Mouse (Mus musculus) MEL (cell line): ENCODE measurements around the gene Mrpl37. TPM values are rescaled to one million over a fixed set of nuclear protein-coding genes. Genes with fewer than 3 reads are reported as not detected.

Source experiments
- DNase-seq: peaks from one replicate; pipeline ENCODE4 v3.0.0; 2011; ENCODE audit warnings: low read depth, low spot score
- H3K27ac ChIP-seq: 2 replicates; pipeline ENCODE4 v1.5.1; 2012; ENCODE audit warnings: low read depth, mild to moderate bottlenecking, control low read depth, low read length, moderate library complexity; ENCODE audit not compliant: control insufficient read depth
- H3K27me3 ChIP-seq, 2 experiments: fragments of 150-350 bp in 1 of 2; sonication (generic) in 1 of 2; 2 replicates each; pipeline ENCODE4 v1.6.1; 2012; ENCODE audit warnings: low read length in 2 of 2, mild to moderate bottlenecking in 2 of 2, improper control_type of control experiment in 1 of 2, moderate library complexity in 1 of 2; ENCODE audit not compliant: insufficient read depth in 2 of 2, control insufficient read depth in 1 of 2
- H3K36me3 ChIP-seq, 2 experiments: 2 replicates each; pipeline ENCODE4 v1.6.1; 2012 to 2014; ENCODE audit warnings: low read length in 2 of 2, improper control_type of control experiment in 1 of 2, inconsistent platforms in 1 of 2, mild to moderate bottlenecking in 1 of 2; ENCODE audit not compliant: insufficient read depth in 2 of 2, control insufficient read depth in 1 of 2
- H3K4me1 ChIP-seq, 2 experiments: fragments of 150-350 bp in 1 of 2; sonication (generic) in 1 of 2; 2 replicates each; pipeline ENCODE4 v1.6.1; 2012; ENCODE audit warnings: low read length in 2 of 2, improper control_type of control experiment in 1 of 2, mild to moderate bottlenecking in 1 of 2; ENCODE audit not compliant: insufficient read depth in 2 of 2, control insufficient read depth in 1 of 2
- H3K4me3 ChIP-seq, 2 experiments: fragments of 150-350 bp in 1 of 2; sonication (generic) in 1 of 2; 2 replicates each; pipeline ENCODE4 v1.5.1; 2012; ENCODE audit warnings: low read depth in 2 of 2, low read length in 2 of 2, mild to moderate bottlenecking in 2 of 2, moderate library complexity in 2 of 2, control low read depth in 1 of 2, improper control_type of control experiment in 1 of 2; ENCODE audit not compliant: control insufficient read depth in 1 of 2, insufficient read depth in 1 of 2
- H3K79me2 ChIP-seq: 2 replicates; pipeline ENCODE4 v1.6.1; 2012; ENCODE audit warnings: mild to moderate bottlenecking, low read length, moderate library complexity; ENCODE audit not compliant: control insufficient read depth, poor library complexity, insufficient read depth
- H3K9ac ChIP-seq: 2 replicates; pipeline ENCODE4 v1.6.1; 2012; ENCODE audit warnings: low read depth, mild to moderate bottlenecking, control low read depth, low read length, moderate library complexity; ENCODE audit not compliant: control insufficient read depth, poor library complexity, severe bottlenecking
- H3K9me3 ChIP-seq: fragments of 150-350 bp; sonication (generic); replicated peaks from 2 replicates; pipeline ENCODE4 v1.6.1; 2012; ENCODE audit warnings: mild to moderate bottlenecking, low read length, improper control_type of control experiment, moderate library complexity; ENCODE audit not compliant: insufficient read depth
- CHD1 ChIP-seq: IDR thresholded peaks from 2 replicates; pipeline ENCODE4 v1.6.1; 2012; ENCODE audit warnings: low read depth, mild to moderate bottlenecking, inconsistent platforms, low read length, improper control_type of control experiment
- CTCF ChIP-seq, 3 experiments: IDR thresholded peaks in 2 of 3; conservative IDR thresholded peaks in 1 of 3; 2 replicates each; pipeline ENCODE4 v1.5.1; 2011 to 2012; ENCODE audit warnings: low read length in 3 of 3, low read depth in 2 of 3, mild to moderate bottlenecking in 2 of 3, improper control_type of control experiment in 1 of 3, inconsistent platforms in 1 of 3, mixed read lengths in 1 of 3, moderate library complexity in 1 of 3; ENCODE audit not compliant: control insufficient read depth in 1 of 3, insufficient read depth in 1 of 3, poor library complexity in 1 of 3, severe bottlenecking in 1 of 3
- E2F4 ChIP-seq: IDR thresholded peaks from 2 replicates; pipeline ENCODE4 v1.6.1; 2011; ENCODE audit warnings: low read depth, low read length, improper control_type of control experiment, borderline replicate concordance
- ELF1 ChIP-seq: IDR thresholded peaks from 2 replicates; pipeline ENCODE4 v1.6.1; 2014; ENCODE audit warnings: low read depth, mild to moderate bottlenecking, inconsistent platforms, low read length, improper control_type of control experiment, moderate library complexity
- EP300 ChIP-seq, 2 experiments: IDR thresholded peaks; 2 replicates each; pipeline ENCODE4 v1.6.1; 2011; ENCODE audit warnings: improper control_type of control experiment in 2 of 2, low read length in 2 of 2, low read depth in 1 of 2, mild to moderate bottlenecking in 1 of 2
- ETS1 ChIP-seq: IDR thresholded peaks from 2 replicates; pipeline ENCODE4 v1.6.1; 2012; ENCODE audit warnings: low read depth, mild to moderate bottlenecking, inconsistent platforms, low read length, improper control_type of control experiment, moderate library complexity
- GABPA ChIP-seq: IDR thresholded peaks from 2 replicates; pipeline ENCODE4 v1.6.1; 2012; ENCODE audit warnings: low read depth, mild to moderate bottlenecking, inconsistent platforms, low read length, improper control_type of control experiment, moderate library complexity
- GATA1 ChIP-seq: IDR thresholded peaks from 2 replicates; pipeline ENCODE4 v1.6.1; 2011; ENCODE audit warnings: low read depth, low read length, improper control_type of control experiment
- HCFC1 ChIP-seq: IDR thresholded peaks from 2 replicates; pipeline ENCODE4 v1.6.1; 2012; ENCODE audit warnings: low read depth, mild to moderate bottlenecking, inconsistent platforms, low read length, improper control_type of control experiment, moderate library complexity
- JUND ChIP-seq: IDR thresholded peaks from 2 replicates; pipeline ENCODE4 v1.6.1; 2011; ENCODE audit warnings: low read depth, mild to moderate bottlenecking, improper control_type of control experiment, low read length
- KAT2A ChIP-seq: conservative IDR thresholded peaks from 2 replicates; pipeline ENCODE4 v1.6.1; 2012; ENCODE audit warnings: low read depth, low read length, improper control_type of control experiment, inconsistent platforms
- MAFK ChIP-seq: IDR thresholded peaks from 2 replicates; pipeline ENCODE4 v1.6.1; 2011; ENCODE audit warnings: low read depth, mild to moderate bottlenecking, low read length, improper control_type of control experiment, borderline replicate concordance
- MAZ ChIP-seq: IDR thresholded peaks from 2 replicates; pipeline ENCODE4 v1.6.1; 2012; ENCODE audit warnings: low read depth, mild to moderate bottlenecking, inconsistent platforms, low read length, improper control_type of control experiment
- MEF2A ChIP-seq: IDR thresholded peaks from 2 replicates; pipeline ENCODE4 v1.6.1; 2014; ENCODE audit warnings: low read depth, mild to moderate bottlenecking, inconsistent platforms, low read length, improper control_type of control experiment; ENCODE audit not compliant: poor library complexity, insufficient replicate concordance, severe bottlenecking; ENCODE audit errors: extremely low read depth
- MYB ChIP-seq: IDR thresholded peaks from 2 replicates; pipeline ENCODE4 v1.6.1; 2011; ENCODE audit warnings: mild to moderate bottlenecking, low read depth, low read length, improper control_type of control experiment
- MYC ChIP-seq: IDR thresholded peaks from 2 replicates; pipeline ENCODE4 v1.6.1; 2011; ENCODE audit warnings: low read depth, mild to moderate bottlenecking, low read length, improper control_type of control experiment, moderate library complexity
- NELFE ChIP-seq: IDR thresholded peaks from 2 replicates; pipeline ENCODE4 v1.6.1; 2011; ENCODE audit warnings: low read depth, low read length, improper control_type of control experiment
- POLR2A ChIP-seq, 2 experiments: IDR thresholded peaks; 2 replicates each; pipeline ENCODE4 v1.6.1; 2011 to 2012; ENCODE audit warnings: low read length in 2 of 2, mild to moderate bottlenecking in 2 of 2, control low read depth in 1 of 2, improper control_type of control experiment in 1 of 2, low read depth in 1 of 2, moderate library complexity in 1 of 2; ENCODE audit not compliant: control insufficient read depth in 1 of 2, insufficient read depth in 1 of 2, poor library complexity in 1 of 2
- POLR2AphosphoS5 ChIP-seq: IDR thresholded peaks from 2 replicates; pipeline ENCODE4 v1.6.1; 2012; ENCODE audit warnings: low read depth, borderline replicate concordance, mild to moderate bottlenecking, inconsistent platforms, low read length, moderate library complexity, mixed read lengths
- RCOR1 ChIP-seq: IDR thresholded peaks from 2 replicates; pipeline ENCODE4 v1.6.1; 2012; ENCODE audit warnings: low read depth, mild to moderate bottlenecking, inconsistent platforms, low read length, improper control_type of control experiment
- SIN3A ChIP-seq: IDR thresholded peaks from 2 replicates; pipeline ENCODE4 v1.6.1; 2012; ENCODE audit warnings: low read length, improper control_type of control experiment, inconsistent platforms
- SMC3 ChIP-seq: IDR thresholded peaks from 2 replicates; pipeline ENCODE4 v1.6.1; 2011; ENCODE audit warnings: low read depth, low read length, improper control_type of control experiment
- TBP ChIP-seq: IDR thresholded peaks from 2 replicates; pipeline ENCODE4 v1.8.0; 2011; ENCODE audit warnings: low read depth, low read length, improper control_type of control experiment
- TCF12 ChIP-seq: IDR thresholded peaks from 2 replicates; pipeline ENCODE4 v1.6.1; 2014; ENCODE audit warnings: low read depth, mild to moderate bottlenecking, inconsistent platforms, low read length, improper control_type of control experiment, moderate library complexity
- UBTF ChIP-seq: IDR thresholded peaks from 2 replicates; pipeline ENCODE4 v1.6.1; 2012; ENCODE audit warnings: low read depth, mild to moderate bottlenecking, inconsistent platforms, low read length, improper control_type of control experiment, moderate library complexity, borderline replicate concordance; ENCODE audit not compliant: insufficient read depth
- USF2 ChIP-seq, 2 experiments: IDR thresholded peaks; 2 replicates each; pipeline ENCODE4 v1.6.1; 2011 to 2012; ENCODE audit warnings: improper control_type of control experiment in 2 of 2, low read length in 2 of 2, borderline replicate concordance in 1 of 2, inconsistent platforms in 1 of 2, low read depth in 1 of 2, mild to moderate bottlenecking in 1 of 2; ENCODE audit not compliant: insufficient read depth in 1 of 2
- ZC3H11A ChIP-seq: IDR thresholded peaks from 2 replicates; pipeline ENCODE4 v1.6.1; 2012; ENCODE audit warnings: low read depth, mild to moderate bottlenecking, inconsistent platforms, low read length, improper control_type of control experiment
- ZKSCAN1 ChIP-seq: IDR thresholded peaks from 2 replicates; pipeline ENCODE4 v1.6.1; 2012; ENCODE audit warnings: low read depth, mild to moderate bottlenecking, inconsistent platforms, low read length, improper control_type of control experiment, moderate library complexity
- ZMIZ1 ChIP-seq: IDR thresholded peaks from 2 replicates; pipeline ENCODE4 v1.6.1; 2012; ENCODE audit warnings: low read depth, mild to moderate bottlenecking, inconsistent platforms, low read length, improper control_type of control experiment, moderate library complexity
- ZNF384 ChIP-seq: IDR thresholded peaks from 2 replicates; pipeline ENCODE4 v1.6.1; 2012; ENCODE audit warnings: low read depth, mild to moderate bottlenecking, inconsistent platforms, low read length, improper control_type of control experiment
- polyA plus RNA-seq, 2 experiments: library from polyadenylated mRNA; stranded (reverse) in 1 of 2; unstranded in 1 of 2; fragments of >175 nt in 1 of 2; fragments of >200 nt in 1 of 2; gene quantifications; 2 replicates each; pipeline versions ENCODE4 v1.2.1 to v1.2.4; 2012; ENCODE audit warnings: low replicate concordance in 2 of 2, low read depth in 1 of 2; ENCODE audit not compliant: insufficient read length in 2 of 2, insufficient read depth in 1 of 2, missing spikeins in 1 of 2
- total RNA-seq: library from RNA; depleted of rRNA; stranded (reverse); fragments of 300-350 nt; gene quantifications from 2 replicates; pipeline ENCODE4 v1.2.3, GENCODE M21; 2012

Mrpl37 gene
- total and polyA plus RNA-seq, 3 experiments = 73.1 to 423 (median 153) TPM

DNA sequence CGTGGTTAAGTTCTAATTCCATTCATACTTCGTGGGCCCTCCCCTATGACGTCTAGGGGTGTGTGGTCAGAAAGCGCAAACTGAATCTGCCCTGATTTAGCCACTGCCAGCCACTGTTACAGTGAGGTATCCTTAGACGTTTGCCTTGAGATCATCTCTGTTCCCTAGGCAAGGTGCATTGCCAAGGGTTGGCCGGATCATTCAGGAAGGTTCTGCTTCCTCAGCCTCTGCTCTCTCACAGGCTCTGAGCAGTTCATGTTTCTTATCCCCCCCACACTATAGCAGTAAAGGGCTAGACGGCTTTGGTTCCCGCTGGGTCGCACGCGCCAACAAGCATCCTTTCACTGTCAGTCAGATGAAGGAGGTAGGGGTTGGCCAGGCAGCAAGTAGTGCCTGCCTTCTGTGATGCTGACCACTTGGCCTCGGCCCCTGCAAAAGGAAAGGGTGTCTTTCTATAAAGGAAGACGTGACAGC is 54.6 kb downstream of the Mrpl37 start:
- Histone ChIP-seq H3K36me3 (peaks cover 2 to 17% of the 10 kb centered on the region in 2 experiments; a peak in 3 of 4 replicates), H3K27ac (no peak overlapping the region), H3K9me3 (no peaks in the 10 kb centered on the region), H3K9ac (no peak overlapping the region), H3K27me3 (no peaks in the 10 kb centered on the region), H3K79me2 (peaks cover 7% of the 10 kb centered on the region)
- DNase-seq = no peak
- TF ChIP-seq ZC3H11A (no peak), CHD1 (no peak), ZNF384 (no peak), MYB (no peak), ELF1 (no peak), GATA1 (no peak), TCF12 (no peak), SMC3 (no peak), HCFC1 (no peak), MAFK (no peak), ZKSCAN1 (no peak), EP300 (IDR thresholded peaks at IDR 0.05; ENCODE audit: low read depth in 1 of 2, low read length in 2 of 2) (no peak), GABPA (no peak), POLR2A (IDR thresholded peaks at IDR 0.05; ENCODE audit: control insufficient read depth in 1 of 2, insufficient read depth in 1 of 2, low read depth in 1 of 2, low read length in 2 of 2, poor library complexity in 1 of 2) (no peak), ZMIZ1 (no peak), KAT2A (no peak), USF2 (IDR thresholded peaks at IDR 0.05; ENCODE audit: borderline replicate concordance in 1 of 2, insufficient read depth in 1 of 2, low read depth in 1 of 2, low read length in 2 of 2) (no peak), JUND (no peak), SIN3A (no peak), NELFE (no peak)
- TF ChIP-seq, all 39 proteins: peak for 0
- Histone ChIP-seq H3K4me1 (peaks cover 18 to 22% of the 10 kb centered on the region in 2 experiments), H3K4me3 (no peak overlapping the region)

DNA sequence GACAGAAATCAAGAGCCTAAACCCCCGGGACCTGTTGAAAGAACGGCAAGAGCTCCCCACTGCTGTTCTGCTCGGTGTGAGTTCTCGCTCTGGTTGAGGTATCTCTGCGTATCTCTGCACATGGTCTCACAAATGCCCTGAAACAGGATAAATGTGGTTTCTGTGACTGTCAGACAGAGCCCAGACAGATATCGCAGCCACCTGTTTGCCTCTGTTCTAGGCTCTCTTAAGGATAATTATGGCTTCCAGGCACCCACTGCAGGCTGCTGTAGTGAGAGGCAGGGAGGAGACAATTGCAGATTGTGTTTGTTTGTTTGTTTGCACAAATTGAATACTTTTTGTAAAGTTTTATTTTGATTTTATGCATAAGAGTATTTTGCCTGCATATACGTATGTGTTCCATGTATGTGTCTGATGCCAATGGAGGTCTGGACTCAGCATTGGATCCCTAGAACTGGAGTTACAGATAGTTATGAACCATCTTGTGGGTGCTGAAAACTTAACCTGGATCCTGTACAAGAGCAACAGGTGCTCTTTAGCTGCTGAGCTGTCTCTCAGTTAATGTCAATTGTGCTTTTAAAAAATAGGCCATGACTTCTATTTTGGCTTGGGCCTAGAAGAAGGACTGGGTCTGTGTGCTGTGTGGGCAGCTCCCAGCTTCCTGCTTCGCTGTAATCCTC is 55.2 kb downstream of the Mrpl37 start:
- peaks cover 10% of the 10 kb centered on the region for H3K79me2 ChIP-seq
- H3K9me3 ChIP-seq = no peaks in the 10 kb centered on the region
- no peak for DNase-seq
- H3K27me3 ChIP-seq = no peaks in the 10 kb centered on the region
- no peak overlapping the region for H3K4me3 ChIP-seq
- peaks cover 24 to 28% of the 10 kb centered on the region in 2 experiments for H3K4me1 ChIP-seq
- no peak overlapping the region for H3K9ac ChIP-seq
- peaks cover 4 to 23% of the 10 kb centered on the region in 2 experiments for H3K36me3 ChIP-seq
- TF ChIP-seq HCFC1 (no peak), E2F4 (no peak), MAZ (no peak), GATA1 (no peak), JUND (no peak), EP300 (IDR thresholded peaks at IDR 0.05; ENCODE audit: low read depth in 1 of 2, low read length in 2 of 2) (no peak), NELFE (no peak), MAFK (no peak), USF2 (IDR thresholded peaks at IDR 0.05; ENCODE audit: borderline replicate concordance in 1 of 2, insufficient read depth in 1 of 2, low read depth in 1 of 2, low read length in 2 of 2) (no peak), MEF2A (no peak), ETS1 (no peak), POLR2AphosphoS5 (no peak), CTCF (IDR thresholded peaks at IDR 0.05 in 2 of 3, conservative IDR thresholded peaks at IDR 0.05 in 1 of 3; ENCODE audit: control insufficient read depth in 1 of 3, insufficient read depth in 1 of 3, low read depth in 2 of 3, low read length in 3 of 3, poor library complexity in 1 of 3, severe bottlenecking in 1 of 3) (no peak), RCOR1 (no peak), ZMIZ1 (no peak), UBTF (no peak), TBP (no peak), CHD1 (no peak), MYC (no peak)
- H3K27ac ChIP-seq = no peak overlapping the region
